In genomic region chr7:51969379-51969778, GRCm38 (mm10) we compare ENCODE assay signal across 17 mouse cellular contexts. TPM values are rescaled to one million over a fixed set of nuclear protein-coding genes. Genes with fewer than 3 reads are reported as not detected.
"Had no signal": no experiment of that assay in that cellular context is flagged by ENCODE, and none has a peak within 500 bp of the region (broad histone marks: within the 10 kb centered on the region; RNA-seq: fewer than 3 reads in every experiment).

No protein-coding gene starts in this region.

- DNase-seq: kidney, adult 18-20 months; kidney, postnatal 10 days; lung, adult 18-20 months; lung, postnatal 36 days; right cerebral cortex, adult 18-20 months; right cerebral cortex, postnatal 25 days; thymus, postnatal 36 days had no signal

- H3K27ac ChIP-seq: liver, embryonic 14.5 days had no signal

- H3K4me2 ChIP-seq: midbrain, embryonic 11.5 days had no signal

- H3K9ac ChIP-seq: liver, embryonic 14.5 days had no signal

- ATAC-seq: lung, postnatal 0 days; midbrain, embryonic 16.5 days had no signal

RNA-seq across cellular contexts. Expression of gene 1700015G11Rik, which starts 46.1 kb away (rescaled TPM):
- polyA plus RNA-seq: kidney, embryonic 14.5 days; liver, adult 2 months; liver, embryonic 14.5 days; lung, postnatal 0 days; midbrain, embryonic 11.5 days; midbrain, embryonic 16.5 days; neural tube, embryonic 14.5 days; small intestine, adult 2 months; stomach, embryonic 16.5 days; thymus, postnatal 0 days had no signal
